Mouse (Mus musculus) erythroblast, embryonic 14.5 days (primary cell): Measurements from ENCODE around the gene Wdr5. TPM values are rescaled to one million over a fixed set of nuclear protein-coding genes. Genes with fewer than 3 reads are reported as not detected.
A peak's percentile ranks its signal among the peaks of the same experiment; 100 is the strongest.

Source experiments
- H3K27me3 ChIP-seq: 2 replicates; pipeline ENCODE4 v1.6.1; 2012; ENCODE audit warnings: inconsistent platforms; ENCODE audit not compliant: control insufficient read depth
- H3K36me3 ChIP-seq: 2 replicates; pipeline ENCODE4 v1.6.1; 2012; ENCODE audit warnings: mild to moderate bottlenecking, inconsistent platforms; ENCODE audit not compliant: control insufficient read depth
- H3K4me1 ChIP-seq: 2 replicates; pipeline ENCODE4 v1.6.1; 2012; ENCODE audit warnings: inconsistent platforms; ENCODE audit not compliant: control insufficient read depth
- H3K4me3 ChIP-seq: replicated peaks from 2 replicates; pipeline ENCODE3; 2012; ENCODE audit warnings: moderate library complexity, mild to moderate bottlenecking, inconsistent platforms
- H3K9me3 ChIP-seq: 2 replicates; pipeline ENCODE4 v1.6.1; 2012; ENCODE audit warnings: low read length, inconsistent platforms, mixed read lengths; ENCODE audit not compliant: control insufficient read depth
- GATA1 ChIP-seq: IDR thresholded peaks from 2 replicates; pipeline ENCODE4 v1.6.1; 2012; ENCODE audit warnings: low read length, inconsistent platforms, mixed read lengths
- TAL1 ChIP-seq: IDR thresholded peaks from 3 replicates; pipeline ENCODE4 v1.6.1; 2012; ENCODE audit warnings: low read length, inconsistent platforms, mixed read lengths
- polyA plus RNA-seq: library from polyadenylated mRNA; stranded (reverse); fragments of >175 nt; gene quantifications from 2 replicates; pipeline ENCODE4 v1.2.3, GENCODE M21; 2012

Gene Wdr5
- polyA plus RNA-seq = 0.79 and 1.2 TPM in 2 replicates

DNA sequence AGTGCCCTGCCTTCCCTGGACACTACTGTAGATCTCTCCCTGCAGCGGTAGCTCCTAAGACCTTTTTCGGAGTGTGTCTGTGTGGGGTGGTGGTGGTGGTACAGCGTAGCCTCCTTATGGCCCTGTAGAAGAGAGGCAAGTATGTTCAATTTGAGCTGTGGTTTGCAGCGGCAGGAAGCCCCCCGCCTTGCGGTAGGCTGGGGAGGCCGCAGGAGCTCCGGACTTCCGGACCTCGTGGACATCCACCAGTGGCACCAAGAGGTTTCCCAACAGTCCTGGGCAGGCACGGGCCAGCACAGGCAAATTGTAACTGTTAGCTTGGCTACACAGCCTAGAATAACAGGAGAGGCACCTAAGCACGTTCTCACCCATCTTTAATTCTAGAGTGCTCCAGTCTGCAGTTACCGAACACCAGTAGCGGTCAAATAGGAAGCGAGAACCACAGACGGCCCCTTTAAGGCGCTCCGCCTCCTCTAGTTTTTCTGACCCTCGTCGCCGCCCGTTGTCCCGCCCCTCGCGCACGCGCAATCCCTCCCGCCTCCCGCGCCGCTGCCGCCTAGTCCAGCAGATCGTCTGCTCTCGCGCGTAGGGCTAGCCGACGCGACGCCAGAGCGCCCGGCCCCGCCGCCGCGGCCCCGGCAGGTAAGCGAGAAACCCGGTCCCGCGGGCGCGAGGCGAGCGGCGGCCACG is at the start of gene Wdr5:
TSS of gene Wdr5 (plus strand) at position 519 of the 690 bp plus-strand sequence.
- H3K36me3 ChIP-seq = peaks cover 26% of the 10 kb centered on the region
- peaks cover 41% of the 10 kb centered on the region for H3K4me1 ChIP-seq
- no peak for TF ChIP-seq TAL1
- TF ChIP-seq GATA1 = no peak
- peaks cover 5% of the 10 kb centered on the region for H3K9me3 ChIP-seq
- peak within 1 kb of the TSS; percentile 94 for H3K4me3 ChIP-seq
- H3K27me3 ChIP-seq = no peaks in the 10 kb centered on the region

DNA sequence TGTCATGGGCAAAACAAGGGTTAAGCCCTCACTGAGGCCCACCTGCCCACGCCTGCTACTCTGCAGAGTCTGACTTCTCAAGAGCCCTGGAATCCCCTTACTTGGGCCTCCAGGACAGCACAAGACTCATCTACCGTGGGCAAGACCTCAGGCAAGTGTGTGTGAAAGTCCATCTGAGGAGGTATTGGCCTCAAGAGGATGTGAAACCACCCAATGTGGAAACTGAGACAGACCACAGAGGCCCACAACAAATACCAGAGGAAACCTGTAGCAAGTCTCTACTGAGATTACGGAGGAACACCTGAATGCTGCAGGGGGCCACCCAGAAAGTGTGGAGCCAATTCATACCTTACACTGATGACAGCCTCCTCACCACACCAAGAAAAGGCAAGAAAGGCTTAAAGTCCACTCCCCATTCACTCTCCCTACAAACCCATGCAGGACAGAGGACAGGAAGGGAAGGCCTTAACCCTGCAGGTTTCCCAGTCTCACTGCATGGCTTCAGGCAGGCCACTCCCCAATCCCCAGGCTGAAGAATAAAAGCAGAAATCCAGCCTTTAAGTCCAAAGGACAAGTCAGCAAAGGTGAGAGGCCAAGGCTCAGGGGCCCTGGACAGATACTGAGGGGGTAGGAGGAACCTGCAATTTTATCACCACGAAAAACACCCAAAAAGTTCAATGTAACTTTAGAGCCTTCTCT is 45.5 kb upstream of the Wdr5 start:
- H3K9me3 ChIP-seq = no peaks in the 10 kb centered on the region
- H3K27me3 ChIP-seq = no peaks in the 10 kb centered on the region
- peak overlapping the region; percentile 35 for H3K4me3 ChIP-seq
- H3K36me3 ChIP-seq = peaks cover 84% of the 10 kb centered on the region
- TF ChIP-seq TAL1 (no peak), GATA1 (no peak)
- peaks cover 79% of the 10 kb centered on the region for H3K4me1 ChIP-seq

DNA sequence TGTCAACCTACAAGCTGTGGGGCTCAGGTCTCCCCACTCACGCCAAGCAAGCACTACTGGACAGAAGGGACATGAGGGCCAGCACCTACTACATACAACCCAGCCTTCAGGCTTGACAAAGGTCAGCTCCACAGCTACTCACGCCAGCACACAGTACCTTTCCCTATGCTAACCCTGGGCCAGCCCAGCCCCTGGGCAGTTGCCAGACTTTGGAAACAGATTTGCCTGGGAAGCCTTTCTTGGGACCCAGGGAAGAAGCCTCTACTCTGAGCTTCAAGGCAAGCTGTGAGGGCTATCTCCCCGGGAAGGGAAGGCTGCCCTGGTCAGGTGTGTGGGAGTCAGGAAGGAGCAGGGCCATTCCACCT is 45.0 kb upstream of the Wdr5 start:
- Histone ChIP-seq H3K36me3 (peaks cover 80% of the 10 kb centered on the region), H3K9me3 (no peaks in the 10 kb centered on the region), H3K27me3 (no peaks in the 10 kb centered on the region), H3K4me3 (peak overlapping the region; percentile 35), H3K4me1 (peaks cover 85% of the 10 kb centered on the region)
- TF ChIP-seq TAL1 (no peak), GATA1 (no peak)

DNA sequence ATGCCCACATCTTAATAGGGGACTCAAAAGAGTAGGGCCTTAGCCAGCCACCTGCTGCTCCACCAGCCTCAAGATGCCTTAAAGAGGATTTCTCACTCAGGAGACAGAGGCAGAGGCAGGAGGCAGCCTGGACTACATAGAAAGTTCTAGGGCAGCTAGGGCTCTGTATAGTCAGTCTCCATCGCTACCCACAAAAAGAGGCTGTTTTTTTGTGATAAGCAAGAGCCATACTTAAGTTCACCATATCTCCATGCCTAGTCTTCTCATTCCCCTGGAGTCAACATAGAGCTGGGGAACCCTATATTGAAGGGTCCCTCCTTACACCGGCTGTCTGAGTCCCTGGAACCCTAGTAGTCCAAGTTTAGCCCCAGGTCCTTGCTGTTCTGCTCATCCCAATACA is 44.4 kb upstream of the Wdr5 start:
- H3K27me3 ChIP-seq = no peaks in the 10 kb centered on the region
- TF ChIP-seq GATA1 (no peak), TAL1 (peak; percentile 42; the same call in 2 of the 3 replicates)
- H3K9me3 ChIP-seq = no peaks in the 10 kb centered on the region
- H3K36me3 ChIP-seq = peaks cover 75% of the 10 kb centered on the region
- H3K4me1 ChIP-seq = peaks cover 86% of the 10 kb centered on the region
- H3K4me3 ChIP-seq = peak overlapping the region; percentile 35

DNA sequence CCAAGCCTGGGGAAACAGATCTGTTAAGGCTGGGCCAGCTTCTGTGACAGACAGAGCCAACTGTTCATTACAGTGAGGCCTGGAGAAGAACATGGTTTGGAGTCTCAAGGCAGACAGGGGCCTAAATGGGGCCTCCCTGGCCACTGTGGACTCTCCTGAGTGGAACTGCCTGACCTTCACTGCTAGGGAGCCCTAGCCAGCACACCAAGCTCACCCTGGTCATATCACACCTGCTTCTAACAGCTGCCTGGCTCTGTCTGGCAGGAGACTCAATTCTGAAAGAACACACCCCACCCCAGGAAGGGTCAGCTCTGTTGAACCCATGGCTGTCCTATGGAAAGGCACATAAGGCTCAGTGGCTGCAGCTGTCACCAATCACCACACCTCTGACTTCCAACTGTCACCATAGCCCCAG is 43.8 kb upstream of the Wdr5 start:
- H3K4me3 ChIP-seq = peak overlapping the region; percentile 35
- TF ChIP-seq TAL1 (no peak), GATA1 (no peak)
- no peaks in the 10 kb centered on the region for H3K9me3 ChIP-seq
- H3K4me1 ChIP-seq = peaks cover 85% of the 10 kb centered on the region
- no peaks in the 10 kb centered on the region for H3K27me3 ChIP-seq
- peaks cover 68% of the 10 kb centered on the region for H3K36me3 ChIP-seq

DNA sequence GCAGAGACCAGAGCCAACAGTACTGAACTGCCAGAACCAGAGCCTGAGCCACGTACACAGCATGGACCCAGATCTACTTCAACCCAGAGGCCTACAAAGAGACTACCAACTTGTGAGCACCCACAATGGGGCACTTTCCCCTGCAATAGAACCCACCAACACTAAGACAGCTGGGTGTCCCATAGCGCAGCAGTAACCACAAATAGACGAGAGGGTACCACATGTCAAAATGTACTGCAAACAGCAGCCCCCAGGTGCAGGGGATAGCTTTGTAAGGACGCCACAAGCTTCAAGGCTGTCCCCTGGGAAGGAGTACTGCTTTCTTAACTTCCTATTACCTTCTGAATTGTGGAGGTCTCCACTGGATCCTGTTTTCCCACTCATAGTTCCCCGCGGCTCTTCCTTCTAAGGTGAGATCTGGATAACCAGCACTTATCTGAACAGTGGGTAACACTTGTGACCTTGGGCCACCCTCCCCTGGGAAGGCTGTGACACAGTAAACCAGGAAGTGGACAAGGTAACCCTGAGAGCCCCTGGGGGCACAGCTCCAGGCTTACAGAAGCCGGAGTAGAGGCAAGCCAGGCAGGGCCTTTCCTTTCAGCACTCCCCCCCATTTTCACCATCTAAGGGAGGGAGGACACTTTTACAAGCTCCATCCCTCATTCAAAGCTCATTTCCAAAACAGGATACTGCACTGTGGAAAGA is 41.7 kb upstream of the Wdr5 start:
- no peak for TF ChIP-seq TAL1
- TF ChIP-seq GATA1 = no peak
- Histone ChIP-seq H3K4me3 (peak overlapping the region; percentile 87), H3K9me3 (no peaks in the 10 kb centered on the region), H3K27me3 (no peaks in the 10 kb centered on the region), H3K36me3 (peaks cover 48% of the 10 kb centered on the region), H3K4me1 (peaks cover 84% of the 10 kb centered on the region)

DNA sequence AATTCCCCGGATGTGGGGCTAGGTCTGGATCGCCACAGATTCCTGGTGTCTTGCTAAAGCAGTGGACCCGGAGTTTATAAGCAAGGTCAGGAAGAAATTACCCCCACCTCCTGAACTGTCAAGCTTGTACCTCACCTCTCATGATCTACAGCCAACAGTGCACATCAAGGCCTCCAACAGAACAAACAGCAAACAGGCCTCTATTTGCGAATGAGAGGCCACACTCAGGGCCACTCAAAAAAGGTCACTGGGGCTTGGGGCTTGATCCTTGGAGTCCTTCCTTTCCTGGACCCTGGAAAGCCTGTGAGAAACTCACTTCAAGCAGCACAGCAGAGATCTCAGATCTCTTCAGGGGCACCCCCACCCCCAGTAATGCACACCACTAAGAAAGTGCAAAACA is 41.0 kb upstream of the Wdr5 start:
- H3K36me3 ChIP-seq = peaks cover 43% of the 10 kb centered on the region
- H3K27me3 ChIP-seq = no peaks in the 10 kb centered on the region
- no peaks in the 10 kb centered on the region for H3K9me3 ChIP-seq
- H3K4me3 ChIP-seq = peak overlapping the region; percentile 87
- TF ChIP-seq TAL1 (no peak), GATA1 (no peak)
- H3K4me1 ChIP-seq = peaks cover 78% of the 10 kb centered on the region

DNA sequence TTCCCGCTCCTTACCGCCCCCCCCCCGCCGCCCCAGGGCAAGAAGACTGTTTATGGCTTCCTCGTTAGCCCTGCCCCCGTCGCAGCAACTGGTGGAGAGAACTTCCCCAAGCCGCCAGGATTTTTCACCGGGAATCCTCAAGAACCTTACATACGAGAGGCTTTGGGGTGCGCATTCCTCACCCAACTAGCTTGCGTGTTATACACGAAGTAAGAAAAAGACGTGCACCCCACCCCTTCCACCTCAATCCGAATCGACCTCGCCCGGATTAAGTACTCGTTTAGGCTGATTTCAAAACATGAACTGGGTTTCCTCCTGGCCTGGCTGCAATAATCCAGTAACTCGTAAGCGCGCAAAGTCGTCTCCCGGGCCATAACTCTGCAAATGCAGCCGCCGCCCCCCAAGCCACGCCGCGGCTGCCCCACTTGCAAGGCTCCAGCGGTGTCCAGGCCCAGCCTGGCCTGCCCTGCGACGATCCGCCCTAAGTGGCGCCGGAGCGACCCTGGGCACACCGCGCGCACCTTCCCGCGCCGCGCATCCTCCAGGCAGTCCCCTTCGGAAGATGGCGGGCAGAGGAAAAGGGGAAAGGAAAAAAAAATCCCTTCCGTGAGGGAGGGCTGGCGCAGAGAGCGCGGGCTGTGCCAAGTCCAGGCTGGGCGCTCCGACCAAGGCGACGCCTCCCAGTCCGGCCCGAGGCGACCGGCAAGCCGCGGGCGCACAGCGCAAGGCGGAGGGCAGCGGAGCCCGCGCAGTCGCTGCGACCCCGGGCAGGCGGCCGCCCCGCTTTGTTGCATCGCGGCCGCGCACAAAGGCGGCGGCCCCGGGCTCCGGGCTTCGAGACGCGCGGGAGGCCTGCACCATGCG is 40.1 kb upstream of the Wdr5 start:
- TF ChIP-seq GATA1 (no peak), TAL1 (no peak)
- peaks cover 34% of the 10 kb centered on the region for H3K36me3 ChIP-seq
- H3K9me3 ChIP-seq = no peaks in the 10 kb centered on the region
- H3K4me3 ChIP-seq = peak overlapping the region; percentile 87
- H3K4me1 ChIP-seq = peaks cover 69% of the 10 kb centered on the region
- H3K27me3 ChIP-seq = no peaks in the 10 kb centered on the region
